Mouse (Mus musculus): ENCODE measurements around the gene Bet1l. TPM values are rescaled to one million over a fixed set of nuclear protein-coding genes. Genes with fewer than 3 reads are reported as not detected.

The Bet1l gene
- 72.6 and 88.5 TPM in 2 replicates for polyA plus RNA-seq (2021; fragmentation: Nextera tagmentation)
- long read RNA-seq, experiment 1, transcript Bet1l-201 (4 exons, 2,268 nt): major isoform, 57 of 67 reads
- long read RNA-seq, experiment 1, partial matches to known transcripts: 1 of 67 reads
- long read RNA-seq, experiment 1, other reads (novel, unspliced or antisense): 8 of 67 reads
- long read RNA-seq, experiment 2, transcript Bet1l-201 (4 exons, 2,268 nt): major isoform, 44 of 63 reads
- long read RNA-seq, experiment 2, transcript Bet1l-204 (1 exons, 1,882 nt): minor isoform, 11 of 63 reads
- long read RNA-seq, experiment 2, partial matches to known transcripts: 1 of 63 reads
- long read RNA-seq, experiment 2, other reads (novel, unspliced or antisense): 5 of 63 reads

DNA sequence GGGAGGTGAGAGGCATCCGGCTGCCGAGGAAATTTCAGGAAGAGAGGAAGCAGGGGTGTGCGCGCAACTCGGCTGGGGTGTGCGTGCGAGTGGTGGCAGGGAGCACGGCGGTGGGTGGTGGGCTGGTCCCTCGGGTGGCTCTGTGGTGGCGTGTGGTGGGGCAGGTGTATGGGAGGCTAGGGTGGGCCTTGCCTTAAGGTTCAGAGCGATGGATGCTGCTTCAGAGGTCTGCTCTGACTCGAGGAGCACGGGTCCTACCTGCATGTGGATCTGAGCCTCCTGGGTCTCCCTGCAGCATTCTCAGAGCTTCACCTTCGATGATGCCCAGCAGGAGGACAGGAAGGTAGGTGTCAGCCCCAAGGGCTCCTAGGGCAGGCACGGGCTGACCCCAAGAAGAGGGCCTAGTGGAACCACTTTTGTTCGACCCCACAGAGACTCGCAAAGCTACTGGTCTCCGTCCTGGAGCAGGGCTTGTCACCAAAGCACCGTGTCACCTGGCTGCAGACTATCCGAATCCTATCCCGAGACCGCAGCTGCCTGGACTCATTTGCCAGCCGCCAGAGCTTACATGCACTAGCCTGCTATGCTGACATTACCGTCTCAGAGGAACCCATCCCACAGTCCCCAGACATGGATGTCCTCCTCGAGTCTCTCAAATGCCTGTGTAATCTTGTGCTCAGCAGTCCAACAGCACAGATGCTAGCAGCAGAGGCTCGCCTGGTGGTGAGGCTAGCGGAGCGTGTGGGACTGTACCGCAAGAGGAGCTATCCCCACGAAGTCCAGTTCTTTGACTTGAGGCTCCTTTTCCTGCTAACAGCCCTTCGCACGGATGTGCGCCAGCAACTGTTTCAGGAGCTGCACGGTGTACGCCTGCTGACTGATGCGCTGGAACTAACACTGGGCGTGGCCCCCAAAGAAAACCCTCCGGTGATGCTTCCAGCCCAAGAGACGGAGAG lies at the start of gene Bet1l:
Gene Bet1l (minus strand): TSS at position 28 of the 956 bp plus-strand sequence.

DNA sequence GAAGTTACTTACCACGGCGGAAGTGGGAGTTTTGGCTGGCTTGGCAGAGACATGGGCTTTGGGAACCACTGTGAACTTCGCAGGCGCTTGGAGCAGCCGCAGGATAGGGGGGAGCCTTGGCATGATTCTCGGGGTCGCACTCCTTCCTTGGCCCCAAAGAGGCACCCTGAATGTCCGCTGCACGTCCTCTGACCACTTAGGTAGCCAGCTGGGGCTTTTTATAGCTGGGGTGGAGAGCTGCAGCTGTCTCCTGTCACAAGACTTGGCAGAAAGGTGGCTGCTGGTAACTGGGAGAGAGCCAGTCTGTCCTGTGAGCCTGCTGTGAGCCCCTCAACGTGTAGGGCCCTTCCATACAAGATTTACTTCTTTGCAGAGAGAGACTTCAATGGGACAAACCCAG lies 42.8 kb upstream of the Bet1l start, which contains the start of gene Cox8b:
Gene Cox8b (minus strand): TSS at position 227 of the 400 bp plus-strand sequence.

DNA sequence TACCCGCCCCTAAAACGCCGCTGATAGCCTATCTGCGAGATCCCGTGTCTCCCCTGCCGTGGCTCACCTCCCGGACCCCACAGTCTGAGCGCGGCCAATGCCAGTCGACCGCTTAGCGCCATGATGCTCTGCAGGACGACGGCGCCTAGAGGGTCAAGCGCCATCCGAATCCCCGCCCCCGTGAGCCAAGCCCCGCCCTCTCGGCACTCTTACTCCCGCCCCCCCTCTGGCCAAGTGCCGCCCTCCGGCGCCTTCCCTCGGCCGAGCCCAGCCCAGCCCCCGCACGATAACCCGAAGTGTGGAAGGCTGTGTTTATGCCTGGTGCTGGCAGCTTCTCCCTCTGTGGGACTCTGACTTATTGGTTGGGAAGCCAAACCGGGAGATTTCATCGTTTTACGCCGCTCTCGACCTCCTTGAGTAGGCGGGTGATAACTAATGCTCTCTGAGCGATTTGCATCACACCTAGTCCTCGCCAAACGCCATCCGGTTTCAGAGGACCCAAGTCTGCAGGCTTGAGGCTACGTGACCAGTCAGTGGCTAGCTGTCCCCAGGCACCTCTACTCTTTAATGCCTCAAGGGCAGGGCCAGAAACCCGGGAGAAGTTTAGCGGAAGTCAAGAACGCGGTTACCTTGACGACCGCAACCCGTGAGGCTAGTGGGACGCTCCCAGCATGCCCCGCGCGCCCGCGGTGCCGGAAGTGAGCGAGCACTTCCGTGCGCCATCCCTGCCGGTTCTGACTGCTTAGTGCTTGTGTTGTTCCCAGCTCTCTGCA lies 24.5 kb upstream of the Bet1l start, which contains the start of the genes Psmd13 and Sirt3:
Gene Psmd13 (plus strand): TSS at position 273 of the 773 bp plus-strand sequence.
Gene Sirt3 (minus strand): TSS at position 614 of the 773 bp plus-strand sequence.

DNA sequence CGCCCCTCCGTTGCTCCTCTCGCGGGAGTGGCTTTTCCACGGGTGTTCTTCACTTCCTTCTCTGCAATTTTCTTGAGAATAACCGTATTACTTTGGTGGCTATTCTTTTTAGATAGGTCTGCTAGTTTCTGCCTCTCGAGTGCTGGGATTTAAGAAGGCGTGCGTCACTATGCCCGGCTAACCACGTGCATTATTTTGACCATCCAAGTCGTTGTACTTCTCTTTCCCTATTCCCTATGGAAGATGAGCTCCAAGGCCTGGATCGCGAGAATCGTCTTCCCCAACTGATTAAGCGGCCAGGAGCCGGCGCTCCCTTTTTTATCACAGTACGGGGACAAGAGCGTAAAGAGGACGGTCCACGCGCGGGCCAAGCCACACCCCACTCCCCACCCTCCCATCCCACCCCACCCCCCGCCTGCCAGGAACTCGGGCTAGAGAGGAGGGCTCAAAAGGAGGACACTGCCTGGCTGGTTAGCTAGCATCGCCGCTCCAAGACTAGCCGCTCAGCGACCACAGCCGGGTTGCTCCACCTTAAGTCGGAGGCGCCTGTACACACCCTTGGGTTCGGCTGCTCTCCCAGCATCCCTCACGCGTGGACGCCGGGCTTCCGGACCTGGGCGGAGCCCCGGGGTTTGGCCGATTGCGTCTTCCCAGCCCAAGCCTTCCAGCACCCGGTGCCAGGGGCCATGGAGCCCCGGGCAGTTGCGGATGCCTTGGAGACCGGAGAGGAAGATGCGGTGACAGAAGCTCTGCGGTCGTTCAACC lies 410 bp downstream of the Bet1l start, which contains the start of gene Ric8a:
Gene Ric8a (plus strand): TSS at position 173 of the 765 bp plus-strand sequence.

DNA sequence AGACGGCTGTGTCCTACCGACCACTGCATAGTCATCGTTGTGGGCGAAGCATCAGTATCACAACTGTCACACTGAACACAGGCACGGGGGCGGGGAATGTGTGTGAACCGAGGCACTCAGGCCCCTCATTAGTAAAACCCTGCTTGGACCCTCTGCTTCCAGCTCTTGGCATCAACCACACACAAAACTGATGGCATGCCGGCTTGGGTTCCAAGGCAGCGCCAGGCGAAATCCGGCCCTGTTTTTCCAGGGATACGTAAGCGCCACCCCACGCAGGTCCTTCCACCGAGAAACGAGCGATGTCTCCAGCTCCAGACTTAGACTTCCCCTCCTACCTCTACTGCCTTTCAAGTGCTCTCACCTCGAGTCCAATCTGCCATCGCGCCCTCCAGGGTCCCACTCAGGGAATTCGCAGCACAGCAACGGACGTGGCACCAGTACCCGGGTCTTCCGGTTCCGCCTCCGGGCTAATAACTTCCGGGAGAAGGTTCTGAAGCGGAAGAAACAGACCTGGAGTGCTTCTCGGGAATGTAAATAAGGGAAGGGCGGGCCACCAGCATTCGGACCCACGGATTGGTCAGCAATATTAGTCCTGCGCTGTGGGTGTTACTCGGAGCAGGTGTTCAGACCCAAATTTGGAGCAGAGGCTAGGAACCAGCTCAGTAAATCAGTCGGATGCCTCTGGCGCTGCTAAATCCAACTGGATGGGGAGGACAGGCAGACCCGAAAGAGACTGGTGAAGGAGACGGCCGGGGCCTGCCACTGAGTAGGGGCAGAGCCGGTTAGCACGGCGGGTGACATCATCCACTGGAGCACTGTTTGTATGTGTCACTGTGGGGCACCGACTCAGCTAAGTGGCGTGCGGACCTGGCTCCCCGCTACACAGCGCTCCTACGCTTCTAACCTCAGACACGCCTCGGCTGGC lies 1.3 kb downstream of the Bet1l start, which contains the start of gene Gm45785:
Gene Gm45785 (minus strand): TSS at position 472 of the 925 bp plus-strand sequence.

DNA sequence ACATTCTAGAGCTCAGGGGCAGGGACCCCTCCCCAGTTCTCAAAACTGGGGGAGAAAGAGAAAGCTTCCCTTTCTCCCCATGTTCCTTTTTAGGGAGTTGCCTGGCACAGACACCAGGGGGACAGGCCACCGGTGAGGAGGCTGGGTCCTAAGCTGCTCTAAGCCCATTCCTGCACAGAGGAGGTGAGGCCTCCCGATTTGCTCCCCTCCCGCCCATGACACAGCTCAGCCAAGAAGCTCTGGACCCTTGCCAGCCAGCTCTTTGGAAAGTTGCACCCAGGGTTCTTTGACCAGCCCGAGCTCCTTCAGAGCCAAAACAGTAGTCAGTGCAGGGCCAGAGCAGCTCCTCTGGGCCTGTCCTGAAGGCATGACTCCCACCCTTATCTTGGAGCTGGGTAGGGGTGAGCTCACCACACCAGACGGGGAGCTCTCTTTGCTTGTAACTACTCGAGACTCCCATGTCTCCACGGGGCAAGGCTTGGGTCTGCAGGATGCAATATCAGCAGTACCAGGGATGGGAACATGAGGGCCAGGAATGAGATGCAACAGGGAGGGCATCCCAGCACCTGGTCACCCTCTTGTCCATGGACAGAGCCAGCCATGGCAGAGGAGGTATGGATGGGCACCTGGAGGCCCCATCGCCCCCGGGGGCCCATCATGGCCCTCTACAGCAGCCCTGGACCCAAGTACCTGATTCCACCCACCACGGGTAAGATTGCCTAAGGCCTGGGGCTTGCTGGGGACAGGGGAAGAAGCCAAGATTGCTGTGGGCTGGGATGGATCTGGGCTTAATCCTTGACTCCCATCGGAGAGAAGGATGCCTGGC lies 9.4 kb downstream of the Bet1l start, which contains the start of gene Odf3:
Gene Odf3 (plus strand): TSS at position 51 of the 826 bp plus-strand sequence.

DNA sequence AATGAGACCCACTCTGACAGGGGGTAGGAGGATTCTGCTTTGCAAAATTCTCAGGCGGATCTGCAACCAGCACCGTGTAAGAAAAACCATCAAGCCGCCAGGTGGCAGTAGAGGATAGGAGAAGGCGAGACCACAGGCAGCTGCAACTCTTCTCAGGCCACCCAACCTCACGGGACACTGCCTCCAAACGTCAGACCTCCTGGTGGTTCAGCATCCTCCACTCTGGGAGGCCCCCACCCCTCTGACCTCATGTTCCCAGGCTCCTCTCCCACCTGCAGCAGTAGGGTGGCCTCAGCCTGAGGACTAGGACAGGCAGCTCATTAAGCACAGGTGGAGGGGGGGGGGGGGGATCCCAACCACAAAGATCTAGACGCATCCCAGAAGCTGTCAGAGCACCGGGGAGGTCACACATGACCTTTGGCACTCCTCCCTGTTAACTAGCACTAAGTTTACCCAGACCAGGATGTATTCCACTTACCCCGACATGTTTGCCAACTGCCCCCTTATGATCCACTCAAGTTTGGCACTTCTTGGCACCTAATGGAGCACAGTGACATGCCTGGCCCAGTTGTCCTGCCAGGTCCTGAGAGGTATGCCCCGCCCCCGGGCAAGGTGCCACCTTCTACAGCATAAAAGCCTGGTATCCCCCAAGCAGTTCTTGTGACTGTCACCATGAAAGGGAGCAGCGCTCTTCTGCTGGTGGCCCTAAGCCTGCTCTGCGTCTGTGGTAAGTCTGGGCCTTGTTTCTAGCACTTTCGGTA lies 12.3 kb downstream of the Bet1l start, which contains the start of gene Scgb1c1:
Gene Scgb1c1 (plus strand): TSS at position 643 of the 761 bp plus-strand sequence.

DNA sequence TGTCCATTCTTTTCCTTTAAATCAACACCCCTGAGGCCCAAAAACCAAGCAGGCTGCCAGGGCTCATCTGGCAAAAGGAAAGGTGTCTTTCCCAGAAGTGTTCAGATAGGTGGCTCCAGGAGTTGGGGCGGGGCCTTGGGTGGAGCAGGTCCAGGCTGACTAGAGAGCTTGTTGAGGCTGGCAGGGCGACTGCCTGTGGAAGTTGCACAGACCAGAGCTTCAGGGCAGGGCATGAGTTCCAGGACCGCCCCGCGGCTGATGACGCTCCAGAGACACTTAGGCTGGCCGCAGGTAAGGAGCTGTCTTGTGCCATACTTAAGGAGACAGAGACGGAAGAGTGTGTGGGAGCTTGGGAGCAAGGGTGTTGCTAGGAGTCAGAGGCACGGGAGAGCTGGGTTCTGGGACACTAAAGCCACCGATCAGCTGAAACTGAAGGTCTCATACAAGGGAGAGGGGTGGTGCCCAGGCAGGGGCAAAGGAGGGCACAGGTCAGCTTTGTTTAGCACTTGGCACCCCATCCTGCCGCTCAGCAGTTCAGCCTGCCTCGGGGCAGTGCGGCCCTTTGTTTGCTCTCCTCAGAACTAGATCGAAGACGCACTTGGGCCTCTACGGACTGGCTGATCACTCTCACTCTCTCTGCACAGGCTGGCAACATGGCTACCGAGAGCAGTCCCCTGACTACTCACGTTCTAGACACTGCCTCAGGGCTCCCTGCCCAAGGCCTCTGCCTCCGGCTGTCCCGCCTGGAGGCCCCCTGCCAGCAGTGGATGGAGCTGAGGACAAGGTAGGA lies 22.2 kb downstream of the Bet1l start, which contains the start of gene Urah:
Gene Urah (plus strand): TSS at position 51 of the 790 bp plus-strand sequence.

DNA sequence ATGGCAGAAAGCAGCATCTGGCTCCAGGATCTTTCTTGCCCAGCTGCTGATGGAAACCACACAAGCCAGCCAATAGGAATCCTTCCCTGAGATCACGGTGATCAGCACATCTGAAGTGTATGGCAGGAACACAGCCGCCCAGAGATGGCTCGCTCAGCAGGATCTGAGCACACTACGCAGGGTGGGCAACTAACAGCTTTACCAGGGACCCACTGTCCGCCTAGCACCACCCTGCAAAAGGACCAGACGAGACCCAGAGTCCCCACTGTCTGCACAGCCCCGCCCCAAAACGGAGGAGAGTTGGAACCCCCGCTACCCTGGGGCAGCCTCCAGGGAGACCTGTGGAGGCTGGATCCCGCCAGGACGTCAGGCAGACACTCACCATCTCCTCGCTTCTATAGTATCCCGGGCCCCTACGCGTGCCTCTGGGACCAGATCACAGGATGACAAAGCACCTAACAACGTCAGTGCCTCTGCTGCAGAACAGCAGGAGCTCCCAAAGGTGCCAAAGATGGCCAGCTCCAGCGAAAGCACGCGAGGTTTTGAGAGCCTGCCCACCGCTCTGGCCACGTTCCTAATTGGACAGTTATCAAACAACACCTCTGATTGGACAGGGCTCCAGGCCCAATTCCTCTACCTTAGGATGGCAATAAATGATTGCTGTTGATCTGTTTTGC lies 35.6 kb downstream of the Bet1l start, which contains the start of gene Zfp941:
Gene Zfp941 (minus strand): TSS at position 526 of the 677 bp plus-strand sequence.

Other genes starting within 250 kb of the Bet1l start
- gene Olfr61, start 228.6 kb downstream of the Bet1l start, polyA plus RNA-seq (2021; fragmentation: Nextera tagmentation): not detected in 2 replicates
- gene Olfr53, start 211.1 kb downstream of the Bet1l start, polyA plus RNA-seq (2021; fragmentation: Nextera tagmentation): 0.10 and 0.18 TPM in 2 replicates
- gene Olfr539, start 197.6 kb downstream of the Bet1l start, polyA plus RNA-seq (2021; fragmentation: Nextera tagmentation): 0.18 and 0.30 TPM in 2 replicates
- not detected in 2 replicates for gene Olfr45, start 175.6 kb downstream of the Bet1l start, polyA plus RNA-seq (2021; fragmentation: Nextera tagmentation)
- not detected in 2 replicates for gene Olfr541, start 160.3 kb downstream of the Bet1l start, polyA plus RNA-seq (2021; fragmentation: Nextera tagmentation)
- 0.65 and 1.8 TPM in 2 replicates for gene Cyp2e1, start 93.8 kb downstream of the Bet1l start, polyA plus RNA-seq (2021; fragmentation: Nextera tagmentation)
- gene Syce1, start 69.7 kb downstream of the Bet1l start, polyA plus RNA-seq (2021; fragmentation: Nextera tagmentation): 0.24 and 0.28 TPM in 2 replicates
- gene Zfp941, start 35.4 kb downstream of the Bet1l start, polyA plus RNA-seq (2021; fragmentation: Nextera tagmentation): 7.7 and 10.6 TPM in 2 replicates
- 2.4 and 3.5 TPM in 2 replicates for gene Urah, start 22.6 kb downstream of the Bet1l start, polyA plus RNA-seq (2021; fragmentation: Nextera tagmentation)
- gene Scgb1c1, start 12.0 kb downstream of the Bet1l start, polyA plus RNA-seq (2021; fragmentation: Nextera tagmentation): 0.82 TPM in 1 of 2 replicates, not detected in the other
- gene Odf3, start 9.8 kb downstream of the Bet1l start, polyA plus RNA-seq (2021; fragmentation: Nextera tagmentation): not detected in 2 replicates
- 3.0 TPM in 1 of 2 replicates, not detected in the other for gene Gm45785, start 1.2 kb downstream of the Bet1l start, polyA plus RNA-seq (2021; fragmentation: Nextera tagmentation)
- gene Ric8a, start 620 bp downstream of the Bet1l start, polyA plus RNA-seq (2021; fragmentation: Nextera tagmentation): 52.9 and 59.6 TPM in 2 replicates
- 96.9 and 105 TPM in 2 replicates for gene Psmd13, start 24.4 kb upstream of the Bet1l start, polyA plus RNA-seq (2021; fragmentation: Nextera tagmentation)
- 114 and 117 TPM in 2 replicates for gene Sirt3, start 24.7 kb upstream of the Bet1l start, polyA plus RNA-seq (2021; fragmentation: Nextera tagmentation)
- 2.6 and 126 TPM in 2 replicates for gene Cox8b, start 42.9 kb upstream of the Bet1l start, polyA plus RNA-seq (2021; fragmentation: Nextera tagmentation)
- gene Nlrp6, start 63.3 kb upstream of the Bet1l start, polyA plus RNA-seq (2021; fragmentation: Nextera tagmentation): 0.16 and 0.31 TPM in 2 replicates
- 1.6 and 2.2 TPM in 2 replicates for gene Pgghg, start 83.8 kb upstream of the Bet1l start, polyA plus RNA-seq (2021; fragmentation: Nextera tagmentation)
- gene Ifitm5, start 92.7 kb upstream of the Bet1l start, polyA plus RNA-seq (2021; fragmentation: Nextera tagmentation): not detected in 2 replicates
- gene Gm45717, start 98.4 kb upstream of the Bet1l start, polyA plus RNA-seq (2021; fragmentation: Nextera tagmentation): not detected in 2 replicates
- 51.2 and 53.5 TPM in 2 replicates for gene Ifitm2, start 98.4 kb upstream of the Bet1l start, polyA plus RNA-seq (2021; fragmentation: Nextera tagmentation)
- gene Ifitm1, start 109.6 kb upstream of the Bet1l start, polyA plus RNA-seq (2021; fragmentation: Nextera tagmentation): 4.4 and 5.5 TPM in 2 replicates
- gene Ifitm3, start 153.2 kb upstream of the Bet1l start, polyA plus RNA-seq (2021; fragmentation: Nextera tagmentation): 59.4 and 78.8 TPM in 2 replicates
- gene Ifitm6, start 160.3 kb upstream of the Bet1l start, polyA plus RNA-seq (2021; fragmentation: Nextera tagmentation): 0.31 TPM in 1 of 2 replicates, not detected in the other
- not detected in 2 replicates for gene Gm17387, start 171.6 kb upstream of the Bet1l start, polyA plus RNA-seq (2021; fragmentation: Nextera tagmentation)
- gene B4galnt4, start 203.5 kb upstream of the Bet1l start, polyA plus RNA-seq (2021; fragmentation: Nextera tagmentation): 16.5 and 19.8 TPM in 2 replicates
- gene Pkp3, start 220.6 kb upstream of the Bet1l start, polyA plus RNA-seq (2021; fragmentation: Nextera tagmentation): 0.25 and 0.46 TPM in 2 replicates
- 1.5 and 1.6 TPM in 2 replicates for gene Sigirr, start 243.0 kb upstream of the Bet1l start, polyA plus RNA-seq (2021; fragmentation: Nextera tagmentation)